In genomic region chr6:83849446-83849845, GRCm38 (mm10) we compare ENCODE assay signal across 15 mouse cellular contexts. TPM values are rescaled to one million over a fixed set of nuclear protein-coding genes. Genes with fewer than 3 reads are reported as not detected.
DNase-seq lines count a peak whose midpoint lies in the region.
"Had no signal": no experiment of that assay in that cellular context is flagged by ENCODE, and none has a peak within 500 bp of the region (broad histone marks: within the 10 kb centered on the region; RNA-seq: fewer than 3 reads in every experiment).

No protein-coding gene starts in this region.

- intact Hi-C loops in gastrocnemius, postnatal 14 days (cut with DNase I; ENCODE audit: low total_unique reads), result no loop called here

- peak; percentile 34 for DNase-seq in adrenal gland, adult 2 months
- no peak for DNase-seq in adrenal gland, postnatal 25 days
- peak; percentile 72 for DNase-seq in gastrocnemius, adult 18-20 months (ENCODE audit: low spot score)
- no peak for DNase-seq in gastrocnemius, postnatal 14 days
- peak; percentile 56 for DNase-seq in heart, adult 11 months
- DNase-seq in heart, adult 18-20 months, result no peak
- DNase-seq in ovary, postnatal 10 days (ENCODE audit: low spot score), result no peak
- DNase-seq: B cell, adult 2 months; cerebellum, adult 18-20 months; cerebellum, adult 9-10 months; cerebellum, postnatal 14 days; heart, postnatal 10 days; heart, postnatal 36 days; kidney, adult 11 months; kidney, adult 9 months had no signal

RNA-seq across cellular contexts. Expression of gene Zfp638, which starts 17.5 kb away (rescaled TPM):
- 100 to 1,000 TPM in 1 of 2 experiments, 10 to 100 TPM in 1; 82.6 to 118 TPM for total RNA-seq in adrenal gland, adult 2 months (2021)
- polyA plus RNA-seq in adrenal gland, adult 2 months (2012; rRNA removed), result 7.1 and 7.4 TPM in 2 replicates
- total RNA-seq in adrenal gland, postnatal 25 days (2021), result 102 and 117 TPM in 2 replicates
- 10 to 100 TPM; 33.6 to 44.5 TPM for total RNA-seq in gastrocnemius, adult 18-20 months (2021)
- total RNA-seq in gastrocnemius, postnatal 14 days (2021), result 10 to 100 TPM; 31.3 to 37.2 TPM
- 10 to 100 TPM; 54.3 to 54.4 TPM for total RNA-seq in heart, adult 18-20 months (2021)

RNA-seq across cellular contexts. Expression of gene Paip2b, which starts 17.9 kb away (rescaled TPM):
- total RNA-seq in adrenal gland, adult 2 months (2021), result 10 to 100 TPM; 22.0 to 36.9 TPM
- polyA plus RNA-seq in adrenal gland, adult 2 months (2012; rRNA removed), result 3.6 and 5.0 TPM in 2 replicates
- 21.1 and 28.2 TPM in 2 replicates for total RNA-seq in adrenal gland, postnatal 25 days (2021)
- total RNA-seq in gastrocnemius, adult 18-20 months (2021), result 100 to 1,000 TPM in 1 of 2 experiments, 10 to 100 TPM in 1; 97.9 to 101 TPM
- 10 to 100 TPM; 32.4 to 47.7 TPM for total RNA-seq in gastrocnemius, postnatal 14 days (2021)
- total RNA-seq in heart, adult 18-20 months (2021), result 10 to 100 TPM; 46.4 to 48.3 TPM

RNA-seq across cellular contexts. Expression of gene Nagk, which starts 54.7 kb away (rescaled TPM):
- 10 to 100 TPM; 39.9 to 46.9 TPM for total RNA-seq in adrenal gland, adult 2 months (2021)
- 23.2 and 29.4 TPM in 2 replicates for polyA plus RNA-seq in adrenal gland, adult 2 months (2012; rRNA removed)
- total RNA-seq in adrenal gland, postnatal 25 days (2021), result 50.4 and 59.5 TPM in 2 replicates
- 1 to 10 TPM; 4.5 to 8.6 TPM for total RNA-seq in gastrocnemius, adult 18-20 months (2021)
- 1 to 10 TPM; 6.8 to 8.4 TPM for total RNA-seq in gastrocnemius, postnatal 14 days (2021)
- 10 to 100 TPM; 21.4 to 22.7 TPM for total RNA-seq in heart, adult 18-20 months (2021)

Comparison
In these comparisons a context has a peak if more than half of its experiments do, and no peak if none do; other contexts are left out.
1. DNase-seq: peak in adrenal gland, adult 2 months (single experiment), gastrocnemius, adult 18-20 months (single experiment) and heart, adult 11 months (single experiment); none in adrenal gland, postnatal 25 days (single experiment), gastrocnemius, postnatal 14 days (single experiment), heart, adult 18-20 months (0 of 2) and ovary, postnatal 10 days (single experiment).